Mouse (Mus musculus): Measurements from ENCODE around the gene Emc10. TPM values are rescaled to one million over a fixed set of nuclear protein-coding genes. Genes with fewer than 3 reads are reported as not detected.
A peak's percentile ranks its signal among the peaks of the same experiment; 100 is the strongest.

The Emc10 gene
- total RNA-seq, 1 experiment: 64.2 TPM

DNA sequence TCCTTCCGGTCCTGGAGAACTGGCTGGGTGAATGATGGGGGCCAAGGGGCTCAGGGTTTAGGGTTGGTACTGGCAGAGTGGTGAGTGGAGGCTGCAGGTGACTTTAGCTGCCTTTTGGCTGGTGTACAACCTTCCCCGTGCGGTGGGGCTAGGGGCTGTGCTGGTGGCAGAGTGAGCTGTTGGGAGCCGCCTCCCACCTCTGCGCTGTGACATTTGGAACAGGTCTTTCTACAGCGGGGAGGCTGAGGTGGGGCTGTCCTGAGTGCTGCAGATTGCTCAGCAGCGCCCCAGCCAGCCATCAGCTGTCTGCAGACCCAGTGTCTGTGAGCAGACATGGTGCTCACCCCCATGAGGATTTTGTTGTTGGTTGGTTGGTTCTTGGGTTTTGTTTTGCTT is 50.8 kb downstream of the Emc10 start:
- no peak overlapping the region for H3K9ac ChIP-seq (ENCODE audit: insufficient read depth, low read depth, low read length, poor library complexity, severe bottlenecking)
- TF ChIP-seq ZC3H11A (IDR thresholded peaks at IDR 0.05; ENCODE audit: borderline replicate concordance, low read depth, low read length): no peak
- no peak for TF ChIP-seq MAFK (IDR thresholded peaks at IDR 0.05; ENCODE audit: insufficient read depth, low read depth, low read length)
- no peak for TF ChIP-seq HCFC1 (IDR thresholded peaks at IDR 0.05; ENCODE audit: borderline replicate concordance, insufficient read depth, low read length)
- TF ChIP-seq CHD2 (IDR thresholded peaks at IDR 0.05; ENCODE audit: low read depth, low read length): no peak
- TF ChIP-seq ZNF384 (IDR thresholded peaks at IDR 0.05; ENCODE audit: low read depth, low read length): no peak
- no peaks in the 10 kb centered on the region for H3K9me3 ChIP-seq (ENCODE audit: control insufficient read depth, insufficient read depth, low read depth, low read length)
- no peak overlapping the region for H3K4me3 ChIP-seq (ENCODE audit: insufficient read depth in 1 of 2, low read depth in 1 of 2, low read length in 2 of 2, poor library complexity in 1 of 2, severe bottlenecking in 1 of 2)
- in situ Hi-C loops (cut with MboI; ENCODE audit: low sequenced_read_pairs in 2 of 2, unreplicated experiment in 2 of 2): loop anchor here in 1 of 2 experiments (25.0 kb wide), 1 partner anchor 183 kb away; the partner anchor contains the start of genes Acp4 and Gm15517
- H3K36me3 ChIP-seq (ENCODE audit: control insufficient read depth, insufficient read depth, low read length, poor library complexity, severe bottlenecking): no peaks in the 10 kb centered on the region
- DNase-seq (ENCODE audit: low read depth, low spot score): no peak
- peaks cover 1 to 28% of the 10 kb centered on the region in 2 experiments; a peak in 2 of 4 replicates for H3K4me1 ChIP-seq (ENCODE audit: control insufficient read depth in 2 of 2, insufficient read depth in 2 of 2, low read length in 2 of 2, poor library complexity in 1 of 2)
- no peak overlapping the region for H3K27ac ChIP-seq (ENCODE audit: insufficient read depth, low read depth, low read length, poor library complexity, severe bottlenecking)

DNA sequence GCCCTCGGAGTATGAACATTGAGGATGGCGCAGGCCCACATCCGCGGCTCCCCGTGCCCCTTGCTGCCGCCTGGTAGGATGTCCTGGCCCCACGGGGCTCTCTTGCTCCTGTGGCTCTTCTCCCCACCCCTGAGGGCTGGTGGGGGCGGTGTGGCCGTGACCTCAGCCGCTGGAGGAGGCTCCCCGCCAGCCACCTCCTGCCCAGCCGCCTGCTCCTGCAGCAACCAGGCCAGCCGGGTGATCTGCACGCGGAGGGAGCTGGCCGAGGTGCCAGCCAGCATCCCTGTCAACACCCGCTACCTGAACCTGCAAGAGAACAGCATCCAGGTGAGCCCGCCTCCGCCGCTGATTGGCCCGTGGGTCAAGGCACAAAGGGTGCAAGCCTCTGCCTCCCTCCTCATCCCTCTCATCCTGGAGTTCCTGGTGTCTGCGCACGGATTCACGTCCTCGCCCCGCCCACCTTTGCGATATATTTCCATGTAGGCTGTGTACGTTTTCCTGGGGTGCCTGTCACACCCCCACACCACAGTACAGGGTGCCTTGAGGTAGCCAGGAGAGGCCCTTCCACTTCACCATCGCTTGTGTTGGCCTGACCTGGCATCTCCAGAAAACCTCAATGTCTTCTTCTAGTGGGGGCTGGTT is 51.3 kb downstream of the Emc10 start:
- in situ Hi-C loops (cut with MboI; ENCODE audit: low sequenced_read_pairs in 2 of 2, unreplicated experiment in 2 of 2): loop anchor here in 1 of 2 experiments (25.0 kb wide), 1 partner anchor 183 kb away; the partner anchor contains the start of genes Acp4 and Gm15517
- Histone ChIP-seq H3K4me1 (ENCODE audit: control insufficient read depth in 2 of 2, insufficient read depth in 2 of 2, low read length in 2 of 2, poor library complexity in 1 of 2) (peaks cover 1 to 28% of the 10 kb centered on the region in 2 experiments; a peak in 2 of 4 replicates), H3K9me3 (ENCODE audit: control insufficient read depth, insufficient read depth, low read depth, low read length) (no peaks in the 10 kb centered on the region), H3K4me3 (ENCODE audit: insufficient read depth in 1 of 2, low read depth in 1 of 2, low read length in 2 of 2, poor library complexity in 1 of 2, severe bottlenecking in 1 of 2) (peak overlapping the region in 1 of 2 experiments; percentile 9; a peak in 1 of 4 replicates), H3K9ac (ENCODE audit: insufficient read depth, low read depth, low read length, poor library complexity, severe bottlenecking) (no peak overlapping the region), H3K27ac (ENCODE audit: insufficient read depth, low read depth, low read length, poor library complexity, severe bottlenecking) (no peak overlapping the region), H3K36me3 (ENCODE audit: control insufficient read depth, insufficient read depth, low read length, poor library complexity, severe bottlenecking) (no peaks in the 10 kb centered on the region)
- no peak for TF ChIP-seq CHD2 (IDR thresholded peaks at IDR 0.05; ENCODE audit: low read depth, low read length)
- no peak for TF ChIP-seq ZNF384 (IDR thresholded peaks at IDR 0.05; ENCODE audit: low read depth, low read length)
- DNase-seq (ENCODE audit: low read depth, low spot score): no peak

DNA sequence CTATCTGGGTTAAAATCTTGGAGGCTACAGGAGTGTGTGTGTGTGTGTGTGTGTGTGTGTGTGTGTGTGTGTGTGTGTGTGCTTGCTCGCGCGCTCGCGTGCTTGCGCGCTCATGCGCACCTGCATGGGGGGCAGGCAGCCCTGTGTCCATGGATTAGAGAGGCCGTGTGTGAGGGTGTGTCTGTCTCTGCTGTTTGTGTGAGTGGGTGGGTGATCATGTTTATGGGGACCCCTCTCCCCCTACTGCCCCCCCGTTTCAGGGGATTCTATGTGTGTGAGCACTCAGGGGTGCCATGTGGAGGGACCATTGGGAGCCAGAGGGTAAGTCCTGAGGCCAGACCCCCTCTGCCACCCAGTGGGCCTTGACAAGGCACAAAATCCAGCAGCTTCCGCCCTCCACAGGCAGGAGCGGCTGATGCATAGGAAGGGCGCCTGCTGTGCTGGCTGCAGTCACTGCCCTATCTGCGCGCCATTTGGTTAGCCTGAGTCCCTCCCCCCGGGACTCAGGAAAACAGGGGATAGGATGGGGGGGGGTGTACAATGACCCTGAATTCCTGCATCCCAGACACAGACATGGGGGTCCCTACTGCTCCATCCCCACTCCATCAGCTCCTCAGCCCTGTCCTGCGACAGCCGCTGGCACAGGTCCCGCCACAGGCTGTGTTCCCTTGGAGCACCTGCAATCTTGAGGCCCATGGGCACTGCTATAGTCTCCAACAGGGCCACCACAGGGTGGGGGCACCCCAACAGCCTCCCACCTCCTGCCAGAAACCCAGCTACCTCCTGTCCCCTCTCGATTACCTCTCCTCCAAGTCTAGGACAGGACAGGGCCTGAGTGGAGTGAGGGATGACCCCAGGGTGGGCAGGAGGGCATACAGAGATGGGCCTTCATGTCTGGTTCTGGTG is 52.8 kb downstream of the Emc10 start:
- peaks cover 1 to 28% of the 10 kb centered on the region in 2 experiments; a peak in 2 of 4 replicates for H3K4me1 ChIP-seq (ENCODE audit: control insufficient read depth in 2 of 2, insufficient read depth in 2 of 2, low read length in 2 of 2, poor library complexity in 1 of 2)
- TF ChIP-seq HCFC1 (IDR thresholded peaks at IDR 0.05; ENCODE audit: borderline replicate concordance, insufficient read depth, low read length) (no peak), CHD2 (IDR thresholded peaks at IDR 0.05; ENCODE audit: low read depth, low read length) (no peak), MAFK (IDR thresholded peaks at IDR 0.05; ENCODE audit: insufficient read depth, low read depth, low read length) (no peak), ZNF384 (IDR thresholded peaks at IDR 0.05; ENCODE audit: low read depth, low read length) (no peak), ZC3H11A (IDR thresholded peaks at IDR 0.05; ENCODE audit: borderline replicate concordance, low read depth, low read length) (no peak)
- no peaks in the 10 kb centered on the region for H3K9me3 ChIP-seq (ENCODE audit: control insufficient read depth, insufficient read depth, low read depth, low read length)
- no peak overlapping the region for H3K9ac ChIP-seq (ENCODE audit: insufficient read depth, low read depth, low read length, poor library complexity, severe bottlenecking)
- DNase-seq (ENCODE audit: low read depth, low spot score): no peak
- H3K27ac ChIP-seq (ENCODE audit: insufficient read depth, low read depth, low read length, poor library complexity, severe bottlenecking): no peak overlapping the region
- in situ Hi-C loops (cut with MboI; ENCODE audit: low sequenced_read_pairs in 2 of 2, unreplicated experiment in 2 of 2): loop anchor here in 1 of 2 experiments (25.0 kb wide), 1 partner anchor 181 kb away; the partner anchor contains the start of genes Acp4 and Gm15517
- no peaks in the 10 kb centered on the region for H3K36me3 ChIP-seq (ENCODE audit: control insufficient read depth, insufficient read depth, low read length, poor library complexity, severe bottlenecking)
- H3K4me3 ChIP-seq (ENCODE audit: insufficient read depth in 1 of 2, low read depth in 1 of 2, low read length in 2 of 2, poor library complexity in 1 of 2, severe bottlenecking in 1 of 2): no peak overlapping the region

DNA sequence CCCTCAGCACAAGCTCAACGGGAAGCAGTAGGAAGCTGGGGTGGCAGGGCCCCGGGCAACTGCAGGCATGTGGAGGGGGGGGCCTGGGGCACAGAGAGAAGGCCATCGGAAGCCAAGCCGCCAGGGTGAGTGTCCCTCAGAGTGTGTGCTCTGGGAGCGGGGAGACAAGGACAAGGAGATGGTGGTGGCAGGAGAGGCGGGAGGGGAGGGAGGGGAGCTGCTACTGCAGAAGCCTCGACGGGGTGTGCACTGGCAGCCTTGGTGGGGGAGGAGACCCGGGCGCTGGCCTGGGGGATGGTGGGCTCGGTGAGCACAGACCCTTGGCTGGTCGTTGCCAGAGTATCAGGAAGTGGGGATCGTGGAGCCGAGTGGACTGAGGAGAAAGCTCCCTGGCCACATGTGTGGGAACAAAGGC is 53.9 kb downstream of the Emc10 start:
- Histone ChIP-seq H3K36me3 (ENCODE audit: control insufficient read depth, insufficient read depth, low read length, poor library complexity, severe bottlenecking) (no peaks in the 10 kb centered on the region), H3K9ac (ENCODE audit: insufficient read depth, low read depth, low read length, poor library complexity, severe bottlenecking) (no peak overlapping the region), H3K4me1 (ENCODE audit: control insufficient read depth in 2 of 2, insufficient read depth in 2 of 2, low read length in 2 of 2, poor library complexity in 1 of 2) (peaks cover 1 to 28% of the 10 kb centered on the region in 2 experiments; a peak in 2 of 4 replicates), H3K27ac (ENCODE audit: insufficient read depth, low read depth, low read length, poor library complexity, severe bottlenecking) (no peak overlapping the region), H3K9me3 (ENCODE audit: control insufficient read depth, insufficient read depth, low read depth, low read length) (no peaks in the 10 kb centered on the region), H3K4me3 (ENCODE audit: insufficient read depth in 1 of 2, low read depth in 1 of 2, low read length in 2 of 2, poor library complexity in 1 of 2, severe bottlenecking in 1 of 2) (peak overlapping the region in 1 of 2 experiments; percentile 21; a peak in 1 of 4 replicates)
- TF ChIP-seq MAFK (IDR thresholded peaks at IDR 0.05; ENCODE audit: insufficient read depth, low read depth, low read length) (no peak), CHD2 (IDR thresholded peaks at IDR 0.05; ENCODE audit: low read depth, low read length) (no peak), ZNF384 (IDR thresholded peaks at IDR 0.05; ENCODE audit: low read depth, low read length) (no peak), HCFC1 (IDR thresholded peaks at IDR 0.05; ENCODE audit: borderline replicate concordance, insufficient read depth, low read length) (no peak), ZC3H11A (IDR thresholded peaks at IDR 0.05; ENCODE audit: borderline replicate concordance, low read depth, low read length) (no peak)
- DNase-seq (ENCODE audit: low read depth, low spot score): no peak
- in situ Hi-C loops (cut with MboI; ENCODE audit: low sequenced_read_pairs in 2 of 2, unreplicated experiment in 2 of 2): loop anchor here in 1 of 2 experiments (25.0 kb wide), 1 partner anchor 180 kb away; the partner anchor contains the start of genes Acp4 and Gm15517
